Mouse (Mus musculus): ENCODE measurements around the gene Prcp. TPM values are rescaled to one million over a fixed set of nuclear protein-coding genes. Genes with fewer than 3 reads are reported as not detected.

Gene Prcp
- total RNA-seq (2018; cell fraction: chromatin; rRNA removed), result 10 to 100 TPM; 13.1 to 93.7 (median 67.0) TPM
- 100 to 1,000 TPM in 11 of 26 experiments, 10 to 100 TPM in 15; 59.1 to 138 (median 90.6) TPM for total RNA-seq (2018; cell fraction: cytosol; rRNA removed)
- total RNA-seq (2018; cell fraction: nucleus; rRNA removed), result 100 to 1,000 TPM in 6 of 26 experiments, 10 to 100 TPM in 20; 28.4 to 147 (median 90.0) TPM
- polyA plus RNA-seq (2018), result 48.9 to 131 TPM (median 120 TPM) in 3 replicates

DNA sequence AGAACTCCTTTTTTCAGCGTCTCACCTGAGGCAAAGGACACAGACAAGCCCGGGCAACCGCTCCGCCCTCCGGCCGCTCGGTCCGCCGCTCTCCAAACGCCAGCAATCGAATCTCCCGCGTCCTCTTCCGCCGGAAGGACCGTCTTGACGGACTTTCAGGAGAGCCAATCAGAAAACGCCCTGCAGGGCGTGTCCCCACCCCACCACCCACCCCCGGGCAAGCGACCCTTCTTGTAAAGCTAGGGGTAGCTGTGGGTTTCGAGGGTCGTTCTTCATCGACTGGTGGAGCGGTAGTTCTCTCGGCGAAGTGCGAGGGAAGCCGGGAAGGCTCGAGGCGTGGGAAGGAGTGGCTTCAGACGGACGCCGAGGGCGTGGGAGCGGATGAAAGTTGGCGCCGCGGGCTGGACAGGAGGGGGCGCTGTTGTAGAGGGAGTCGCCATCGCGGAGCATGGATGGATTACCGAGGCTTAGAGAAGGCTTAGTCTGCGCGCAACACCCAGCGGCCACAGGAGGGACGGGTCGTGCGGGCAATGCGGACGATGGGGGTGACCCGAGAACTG, at the start of gene Prcp, which contains the start of gene Ddias:
Gene Prcp, plus strand, starts transcription at position 355 of the 560 bp plus-strand sequence.
Gene Ddias, minus strand, starts transcription at position 132 of the 560 bp plus-strand sequence.
- 0% methylated on average over 52 of the region's 53 CpGs for WGBS (ENCODE audit: missing documents)
- H3K4me3 ChIP-seq (ENCODE audit: inconsistent target), result peak within 1 kb of the TSS; percentile 76

DNA sequence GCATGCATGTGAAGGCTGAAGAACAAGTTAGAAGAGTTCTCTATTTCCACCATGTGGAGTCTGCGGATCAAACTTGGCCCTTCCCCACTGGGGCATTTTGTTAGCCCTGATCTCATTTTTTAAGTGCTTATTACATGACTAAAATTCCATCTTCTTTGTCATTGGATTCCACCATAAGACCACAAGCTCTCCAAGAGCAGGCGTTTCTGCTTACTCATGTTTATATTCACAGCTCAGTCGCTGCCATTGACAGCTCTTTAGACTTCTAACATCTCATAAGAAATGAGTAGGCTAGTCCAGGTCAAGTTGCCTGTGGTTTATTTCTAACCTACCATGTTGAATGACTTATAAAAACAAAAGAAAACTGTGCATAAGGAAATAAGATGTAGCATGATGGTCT, 48.0 kb upstream of the Prcp start:
- no peaks in the 10 kb centered on the region for H3K79me2 ChIP-seq (ENCODE audit: inconsistent target)
- H3K27ac ChIP-seq, result no peak overlapping the region
- no peaks in the 10 kb centered on the region for H3K36me3 ChIP-seq (ENCODE audit: inconsistent target)
- H3K4me3 ChIP-seq (ENCODE audit: inconsistent target), result no peak overlapping the region
- 79% methylated on average over 3 of the region's 3 CpGs for WGBS (ENCODE audit: missing documents)

More for the DNA sequence above, at the start of gene Prcp, which contains the start of gene Ddias:
- Histone ChIP-seq H3K36me3 (ENCODE audit: inconsistent target) (no peaks in the 10 kb centered on the region), H3K79me2 (ENCODE audit: inconsistent target) (peaks cover 38% of the 10 kb centered on the region; the same call in 1 of the 2 replicates), H3K27ac (peak within 1 kb of the TSS; percentile 95)

DNA sequence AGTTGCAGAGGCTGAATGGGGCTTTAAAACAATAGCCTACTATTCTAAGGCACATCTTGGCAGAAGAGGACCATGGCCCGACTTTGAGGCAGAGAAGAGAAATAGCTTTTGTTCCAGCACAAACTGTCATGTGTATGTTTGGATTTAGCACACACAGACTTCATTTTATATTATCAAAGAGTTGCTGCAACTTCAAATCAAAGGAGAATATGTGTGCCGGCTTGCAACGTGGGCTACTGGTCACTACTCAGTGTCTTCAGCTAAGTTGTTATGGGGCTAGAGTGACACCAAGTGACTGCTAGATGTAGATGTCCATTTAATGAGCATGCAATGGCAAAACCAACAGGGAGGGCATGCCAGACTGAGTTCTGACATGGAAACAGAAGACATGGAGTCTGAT, 46.3 kb upstream of the Prcp start:
- Histone ChIP-seq H3K36me3 (ENCODE audit: inconsistent target) (no peaks in the 10 kb centered on the region), H3K27ac (no peak overlapping the region), H3K4me3 (ENCODE audit: inconsistent target) (no peak overlapping the region), H3K79me2 (ENCODE audit: inconsistent target) (no peaks in the 10 kb centered on the region)
- 75% methylated on average over 3 of the region's 3 CpGs for WGBS (ENCODE audit: missing documents)

DNA sequence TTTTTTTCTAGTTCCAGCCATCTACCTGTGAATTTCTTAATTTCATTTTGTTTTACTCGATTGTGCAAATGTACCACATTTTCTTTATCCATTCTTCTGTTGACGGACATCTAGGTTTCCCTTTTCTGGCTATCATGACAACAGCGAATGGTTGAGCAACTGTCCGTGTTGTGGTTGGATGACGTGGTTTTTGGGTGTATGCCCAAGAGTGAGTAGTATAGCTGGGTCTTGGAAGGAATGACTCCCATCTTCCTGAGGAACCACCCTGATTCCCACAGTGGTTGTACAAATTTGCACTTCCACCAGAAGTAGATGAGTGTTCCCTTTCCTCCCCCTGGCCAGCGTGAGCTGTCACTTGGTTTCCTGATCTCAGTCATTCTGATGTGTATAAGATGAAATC, 41.9 kb upstream of the Prcp start:
- Histone ChIP-seq H3K27ac (no peak overlapping the region; the same call in 1 of the 2 replicates), H3K4me3 (ENCODE audit: inconsistent target) (no peak overlapping the region), H3K79me2 (ENCODE audit: inconsistent target) (no peaks in the 10 kb centered on the region), H3K36me3 (ENCODE audit: inconsistent target) (no peaks in the 10 kb centered on the region)
- WGBS (ENCODE audit: missing documents), result 7% methylated on average over 6 of the region's 6 CpGs

DNA sequence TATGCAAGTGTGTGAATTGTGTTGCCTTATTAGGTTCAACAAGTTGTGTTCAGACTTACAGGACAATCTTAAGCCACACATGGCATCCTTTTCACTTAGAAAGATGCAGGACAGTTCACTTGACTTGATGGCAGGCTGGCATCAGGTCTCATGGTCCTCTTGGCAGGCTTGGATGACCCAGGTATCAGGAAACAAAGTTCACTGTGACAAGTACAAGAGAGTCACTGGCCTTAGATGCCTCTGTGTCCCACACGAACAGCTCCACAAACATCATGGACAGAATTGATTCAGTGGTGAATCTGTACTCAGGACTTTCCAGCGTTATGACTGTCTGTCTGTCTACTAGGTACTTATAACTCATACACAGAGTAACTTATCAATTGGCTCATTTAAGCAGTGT, 39.9 kb upstream of the Prcp start:
- Histone ChIP-seq H3K27ac (no peak overlapping the region), H3K36me3 (ENCODE audit: inconsistent target) (no peaks in the 10 kb centered on the region), H3K4me3 (ENCODE audit: inconsistent target) (no peak overlapping the region), H3K79me2 (ENCODE audit: inconsistent target) (no peaks in the 10 kb centered on the region)
- WGBS (ENCODE audit: missing documents), result 100% methylated on average over 2 of the region's 2 CpGs

DNA sequence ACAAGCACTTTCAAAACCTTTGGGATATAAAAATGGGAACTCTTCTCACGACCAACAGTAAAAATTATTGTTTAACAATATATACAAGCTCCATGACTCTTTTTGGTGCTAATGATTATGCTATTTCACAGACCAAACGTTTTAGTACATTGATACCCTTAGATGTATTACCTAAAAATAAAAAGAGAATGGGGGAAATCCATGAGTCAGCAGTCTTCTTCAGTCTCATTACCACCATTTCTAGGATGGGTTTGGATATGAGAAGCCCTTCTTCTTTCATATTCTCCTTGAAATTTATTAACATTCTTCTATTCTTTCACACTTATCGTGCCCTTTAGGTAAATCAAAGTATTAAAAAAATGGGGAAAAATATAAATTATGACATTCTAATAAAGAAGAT, 37.8 kb upstream of the Prcp start:
- Histone ChIP-seq H3K79me2 (ENCODE audit: inconsistent target) (no peaks in the 10 kb centered on the region), H3K36me3 (ENCODE audit: inconsistent target) (no peaks in the 10 kb centered on the region), H3K4me3 (ENCODE audit: inconsistent target) (no peak overlapping the region), H3K27ac (no peak overlapping the region)
- 78% methylated on average over 3 of the region's 3 CpGs for WGBS (ENCODE audit: missing documents)

DNA sequence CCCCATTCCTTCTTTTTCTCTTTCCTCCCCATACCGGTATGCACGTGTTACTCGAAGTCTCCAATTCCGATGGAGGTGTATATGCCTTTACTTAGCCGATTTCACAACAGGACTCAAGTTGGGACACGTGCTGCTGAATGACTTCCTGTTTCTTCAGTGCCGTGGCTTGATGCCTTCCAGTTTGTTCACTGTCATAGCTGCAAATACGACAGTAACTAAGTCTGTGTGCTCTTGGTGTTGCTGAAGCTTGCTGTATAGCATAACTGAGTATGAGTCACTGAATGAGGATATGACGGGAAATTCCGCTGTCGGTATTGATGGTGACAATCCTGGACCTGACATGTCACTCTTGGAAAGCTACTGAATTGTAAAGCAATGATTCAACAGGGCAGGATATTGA, 37.0 kb upstream of the Prcp start:
- 23% methylated on average over 11 of the region's 11 CpGs for WGBS (ENCODE audit: missing documents)
- Histone ChIP-seq H3K4me3 (ENCODE audit: inconsistent target) (no peak overlapping the region), H3K36me3 (ENCODE audit: inconsistent target) (no peaks in the 10 kb centered on the region), H3K27ac (no peak overlapping the region), H3K79me2 (ENCODE audit: inconsistent target) (no peaks in the 10 kb centered on the region)

DNA sequence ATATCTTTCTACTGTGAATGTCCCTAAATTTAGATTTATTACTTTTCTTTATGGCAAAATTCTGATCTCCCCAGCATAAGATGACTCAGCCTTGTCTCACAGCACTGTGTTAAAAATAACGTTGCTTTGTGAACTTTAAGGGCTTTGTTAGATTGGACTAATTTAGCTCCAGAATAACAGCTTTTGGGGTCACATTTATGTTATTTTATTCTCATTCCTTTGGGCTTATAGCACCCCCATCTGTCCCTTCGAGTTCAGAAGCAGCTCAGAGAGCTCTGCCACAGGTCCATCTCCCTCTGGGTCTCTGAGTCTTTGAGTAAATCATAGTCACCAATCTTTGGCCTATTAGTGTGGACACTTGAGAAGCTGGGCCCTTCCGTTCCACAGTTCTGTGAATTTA, 36.4 kb upstream of the Prcp start:
- Histone ChIP-seq H3K4me3 (ENCODE audit: inconsistent target) (no peak overlapping the region), H3K36me3 (ENCODE audit: inconsistent target) (no peaks in the 10 kb centered on the region), H3K27ac (no peak overlapping the region), H3K79me2 (ENCODE audit: inconsistent target) (no peaks in the 10 kb centered on the region)
- WGBS (ENCODE audit: missing documents), result 67% methylated on average over 3 of the region's 3 CpGs

DNA sequence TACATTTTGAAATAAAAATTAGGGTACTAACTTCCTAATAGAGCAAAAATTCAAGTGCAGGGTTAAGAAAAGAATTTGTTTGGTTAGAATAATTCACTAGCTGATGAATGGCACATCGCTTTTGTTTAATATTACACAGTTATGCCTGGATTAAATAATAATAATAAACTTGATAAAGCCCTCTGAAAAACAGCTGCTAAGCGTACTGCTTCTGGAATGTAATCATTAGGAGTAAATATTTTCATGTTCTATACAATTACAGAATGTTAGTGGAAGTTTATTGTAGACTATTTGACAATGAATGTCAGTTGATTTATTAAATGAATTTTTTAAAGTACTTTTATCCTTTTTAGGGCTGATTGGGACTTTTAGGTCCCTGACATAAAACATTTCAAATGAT, 32.0 kb upstream of the Prcp start:
- Histone ChIP-seq H3K27ac (no peak overlapping the region), H3K36me3 (ENCODE audit: inconsistent target) (no peaks in the 10 kb centered on the region), H3K4me3 (ENCODE audit: inconsistent target) (no peak overlapping the region), H3K79me2 (ENCODE audit: inconsistent target) (no peaks in the 10 kb centered on the region)
- WGBS (ENCODE audit: missing documents), result 79% methylated on average over 2 of the region's 2 CpGs

DNA sequence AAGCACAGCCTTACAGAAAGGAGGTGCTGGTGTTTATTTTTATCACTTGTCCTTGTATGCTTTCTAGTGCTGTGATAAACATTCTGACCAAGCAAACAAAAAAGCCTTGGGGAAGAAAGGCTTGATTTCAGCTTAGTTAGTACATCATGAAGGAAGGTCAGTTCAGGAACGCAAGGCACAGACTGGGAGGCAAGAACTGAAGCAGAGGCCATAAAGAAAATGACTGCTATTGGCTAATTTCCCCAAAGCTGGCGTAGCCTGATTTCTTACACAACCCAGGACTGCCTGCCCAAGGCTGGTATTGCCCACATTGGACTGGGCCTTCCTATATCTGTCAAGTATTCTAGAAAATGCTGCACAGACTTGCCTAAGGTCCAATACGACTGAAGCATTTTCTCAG, 26.0 kb upstream of the Prcp start:
- Histone ChIP-seq H3K36me3 (ENCODE audit: inconsistent target) (no peaks in the 10 kb centered on the region), H3K4me3 (ENCODE audit: inconsistent target) (no peak overlapping the region), H3K79me2 (ENCODE audit: inconsistent target) (no peaks in the 10 kb centered on the region), H3K27ac (no peak overlapping the region)
- 76% methylated on average over 3 of the region's 3 CpGs for WGBS (ENCODE audit: missing documents)

DNA sequence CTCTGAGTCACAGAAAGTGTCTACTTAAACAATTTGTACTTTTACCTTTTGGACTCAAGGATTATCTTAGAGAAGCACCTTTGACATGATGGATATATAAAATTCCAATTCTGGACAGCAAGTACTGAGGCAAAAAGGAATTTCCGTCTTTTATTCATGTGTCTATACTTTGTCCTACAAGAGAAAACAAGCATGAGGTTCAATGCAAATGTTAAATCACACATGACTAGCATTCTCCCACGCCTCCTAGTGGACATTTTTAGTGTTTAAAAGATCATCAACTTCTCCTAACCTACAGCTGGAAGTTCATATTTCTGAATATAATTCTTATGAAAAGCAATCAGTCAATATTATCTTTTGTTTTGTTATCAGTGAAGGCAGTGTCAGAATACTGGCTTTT, 7.7 kb upstream of the Prcp start:
- Histone ChIP-seq H3K36me3 (ENCODE audit: inconsistent target) (no peaks in the 10 kb centered on the region), H3K4me3 (ENCODE audit: inconsistent target) (no peak overlapping the region)
- 44% methylated on average over 2 of the region's 2 CpGs for WGBS (ENCODE audit: missing documents)

DNA sequence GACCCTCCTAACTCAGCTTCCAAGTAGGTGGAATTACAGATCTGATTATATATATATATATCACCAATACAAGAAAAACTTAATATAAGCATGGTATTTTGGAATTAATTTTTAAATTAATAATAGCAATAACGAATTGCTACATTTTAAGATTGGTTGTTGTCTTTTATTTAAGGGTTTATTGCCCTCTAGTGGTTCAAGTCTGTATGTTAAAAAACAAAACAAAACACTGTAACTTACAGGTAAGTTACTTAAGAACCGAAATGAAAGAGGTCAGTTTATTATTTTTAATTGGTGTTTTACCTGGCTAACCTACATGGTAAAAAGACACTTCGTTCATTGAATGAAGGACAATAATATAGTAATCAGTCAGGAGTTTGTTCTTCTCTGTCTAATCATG, 4.1 kb upstream of the Prcp start:
- no peak overlapping the region for H3K4me3 ChIP-seq (ENCODE audit: inconsistent target)
- 83% methylated on average over 3 of the region's 3 CpGs for WGBS (ENCODE audit: missing documents)
- H3K27ac ChIP-seq, result no peak overlapping the region
- peaks cover 14% of the 10 kb centered on the region; the same call in 1 of the 2 replicates for H3K79me2 ChIP-seq (ENCODE audit: inconsistent target)
- H3K36me3 ChIP-seq (ENCODE audit: inconsistent target), result no peaks in the 10 kb centered on the region

More for the DNA sequence above, 7.7 kb upstream of the Prcp start:
- Histone ChIP-seq H3K79me2 (ENCODE audit: inconsistent target) (no peaks in the 10 kb centered on the region), H3K27ac (no peak overlapping the region)

DNA sequence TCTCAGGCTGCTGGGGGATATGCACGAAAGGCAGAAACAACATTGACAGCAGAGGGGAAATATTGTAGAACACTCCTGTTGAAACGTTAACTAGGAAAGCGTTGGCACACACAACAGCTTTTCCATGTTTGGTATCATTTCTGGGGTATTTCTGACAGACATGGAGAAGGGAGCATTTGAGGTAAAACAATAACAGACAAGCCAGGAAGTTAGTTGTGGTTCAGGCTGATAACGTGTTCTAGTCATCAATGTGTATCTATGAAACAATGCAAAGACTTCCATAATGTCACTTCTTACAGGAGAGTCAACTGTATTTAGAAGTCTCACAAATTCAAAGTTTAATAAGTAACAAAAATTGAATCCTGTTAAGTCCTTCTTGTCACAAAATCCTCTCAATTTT, 2.7 kb upstream of the Prcp start:
- H3K27ac ChIP-seq, result no peak overlapping the region
- WGBS (ENCODE audit: missing documents), result 96% methylated on average over 4 of the region's 4 CpGs
- H3K79me2 ChIP-seq (ENCODE audit: inconsistent target), result peaks cover 26% of the 10 kb centered on the region; the same call in 1 of the 2 replicates
- no peak overlapping the region for H3K4me3 ChIP-seq (ENCODE audit: inconsistent target)
- no peaks in the 10 kb centered on the region for H3K36me3 ChIP-seq (ENCODE audit: inconsistent target)

DNA sequence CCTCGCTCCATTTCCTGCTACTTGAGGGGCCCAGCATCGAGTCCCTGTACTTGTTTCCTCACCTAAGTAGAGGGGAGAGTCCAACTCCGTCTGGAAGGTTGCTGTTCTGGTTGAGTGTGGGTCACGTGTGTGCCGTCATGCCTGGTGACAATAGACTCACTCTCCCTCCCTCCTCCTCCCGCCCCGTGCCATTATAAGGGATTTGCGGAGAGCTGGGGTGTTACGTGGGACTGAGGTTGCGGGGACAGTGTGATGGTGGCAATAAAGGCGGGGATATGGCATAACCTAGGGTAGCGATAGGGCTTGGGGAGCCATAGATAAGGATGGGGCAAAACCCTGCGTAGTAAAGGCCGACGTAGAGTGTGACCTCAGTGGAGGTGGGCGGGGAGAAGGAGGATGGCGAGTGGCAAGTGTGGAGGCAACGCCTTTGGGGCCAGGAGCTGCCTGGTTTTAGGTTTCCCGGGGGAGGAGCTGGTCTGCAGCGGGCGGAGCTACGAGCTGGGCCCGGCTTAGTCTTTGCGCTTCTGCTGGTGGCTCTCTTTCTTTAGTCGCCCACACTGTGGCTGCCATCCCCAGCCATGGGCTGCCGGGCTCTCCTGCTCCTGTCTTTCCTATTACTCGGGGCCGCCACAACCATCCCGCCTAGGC, 615 bp downstream of the Prcp start:
- Histone ChIP-seq H3K4me3 (ENCODE audit: inconsistent target) (peak overlapping the region; percentile 76), H3K79me2 (ENCODE audit: inconsistent target) (peaks cover 45% of the 10 kb centered on the region; the same call in 1 of the 2 replicates), H3K36me3 (ENCODE audit: inconsistent target) (no peaks in the 10 kb centered on the region), H3K27ac (peak overlapping the region; percentile 95)
- WGBS (ENCODE audit: missing documents), result under 1% methylated on average over 29 of the region's 29 CpGs

DNA sequence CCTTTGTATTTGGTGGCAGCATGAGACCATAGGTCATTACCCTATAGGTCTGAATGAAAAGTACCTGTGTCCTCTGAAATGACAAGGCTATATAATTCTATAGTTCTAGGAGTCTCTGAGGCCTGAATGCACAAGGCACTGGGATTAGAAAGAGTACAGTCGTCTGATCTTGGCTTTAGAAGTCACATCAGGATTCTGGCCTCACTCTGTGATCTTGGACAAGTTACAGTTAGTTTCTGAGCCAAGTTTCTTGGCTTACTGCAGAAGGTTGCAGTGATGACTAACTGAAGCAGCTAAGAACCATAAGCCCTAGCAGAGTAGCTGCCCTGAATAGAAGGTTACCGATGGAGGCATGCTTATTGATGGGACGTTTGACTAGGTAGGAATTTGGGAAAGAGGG, 1.8 kb downstream of the Prcp start:
- Histone ChIP-seq H3K79me2 (ENCODE audit: inconsistent target) (peaks cover 57% of the 10 kb centered on the region), H3K27ac (peak overlapping the region; percentile 95), H3K36me3 (ENCODE audit: inconsistent target) (no peaks in the 10 kb centered on the region), H3K4me3 (ENCODE audit: inconsistent target) (peak overlapping the region; percentile 76)
- 14% methylated on average over 3 of the region's 3 CpGs for WGBS (ENCODE audit: missing documents)

All from macrophage (primary cell).